Mouse (Mus musculus) liver, embryonic 11.5 days (tissue): ENCODE data around the gene Enox1. TPM values are rescaled to one million over a fixed set of nuclear protein-coding genes. Genes with fewer than 3 reads are reported as not detected.

Experiments
- ATAC-seq: fragments of 200-750 bp; cut with Nextera tagmentation; replicated peaks from 2 replicates; pipeline ENCODE4 v1.8.0; 2017; ENCODE audit warnings: moderate number of reproducible peaks, mild to moderate bottlenecking, moderate TSS enrichment, moderate library complexity; ENCODE audit not compliant: low FRiP score
- DNase-seq: peaks from one replicate; pipeline ENCODE4 v3.0.0-alpha.2; 2017; ENCODE audit warnings: low spot score
- H3K27ac ChIP-seq: fragments of 300-500 bp; sonication (generic); 2 replicates; pipeline ENCODE4 v1.5.1; 2014; ENCODE audit warnings: mild to moderate bottlenecking, low read depth, low read length, control low read depth
- H3K27me3 ChIP-seq: fragments of 300-500 bp; sonication (generic); replicated peaks from 2 replicates; pipeline ENCODE4 v1.6.1; 2014; ENCODE audit warnings: low read length, mixed read lengths; ENCODE audit not compliant: control insufficient read depth, insufficient read depth
- H3K36me3 ChIP-seq: fragments of 300-500 bp; sonication (generic); 2 replicates; pipeline ENCODE4 v1.6.1; 2014; ENCODE audit warnings: mild to moderate bottlenecking, low read length, moderate library complexity, mixed read lengths; ENCODE audit not compliant: control insufficient read depth, insufficient read depth
- H3K4me1 ChIP-seq: fragments of 300-500 bp; sonication (generic); replicated peaks from 2 replicates; pipeline ENCODE4 v1.6.1; 2014; ENCODE audit warnings: low read length, mixed read lengths; ENCODE audit not compliant: control insufficient read depth, insufficient read depth
- H3K4me2 ChIP-seq: fragments of 300-500 bp; sonication (generic); 2 replicates; pipeline ENCODE4 v1.6.1; 2014; ENCODE audit warnings: mild to moderate bottlenecking, control low read depth, moderate library complexity
- H3K4me3 ChIP-seq: fragments of 300-500 bp; sonication (generic); 2 replicates; pipeline ENCODE4 v1.5.1; 2014; ENCODE audit warnings: low read depth, low read length, control low read depth
- H3K9ac ChIP-seq: fragments of 300-500 bp; sonication (generic); 2 replicates; pipeline ENCODE4 v1.6.1; 2014; ENCODE audit warnings: low read depth, low read length, control low read depth
- H3K9me3 ChIP-seq: fragments of 300-500 bp; sonication (generic); 2 replicates; pipeline ENCODE4 v1.6.1; 2016; ENCODE audit warnings: low read length, inconsistent platforms, mixed read lengths; ENCODE audit not compliant: control insufficient read depth
- WGBS: fragments of 180-500 bp; shearing (Covaris S2); extraction: QIAGEN DNeasy Blood & Tissue Kit; methylation state at CpG from one replicate; pipeline ENCODE4 v1.1.7; 2014; 5-methylcytosine and 5-hydroxymethylcytosine counted together
- polyA plus RNA-seq: library from polyadenylated mRNA; unstranded; fragments of >200 nt; fragmentation: Nextera tagmentation; extraction: Ambion mirVana; gene quantifications from 2 replicates; pipeline ENCODE4 v1.2.1, GENCODE M21; 2014

The Enox1 gene
- polyA plus RNA-seq, 1 experiment from 2014 or later, result 0.92 TPM

- no peak overlapping the region for H3K4me2 ChIP-seq
- DNase-seq (no peak), ATAC-seq (no peak)
- 60% methylated on average over 11 of the region's 11 CpGs for WGBS
- no peak overlapping the region for H3K4me3 ChIP-seq
- no peaks in the 10 kb centered on the region for H3K27me3 ChIP-seq
- no peaks in the 10 kb centered on the region for H3K36me3 ChIP-seq
- peaks cover 5% of the 10 kb centered on the region; the same call in 1 of the 2 replicates for H3K4me1 ChIP-seq
- H3K9me3 ChIP-seq, result no peaks in the 10 kb centered on the region
- H3K27ac ChIP-seq, result no peak overlapping the region
- H3K9ac ChIP-seq, result no peak overlapping the region
These were observed 515.4 kb downstream of the Enox1 start for GRCm38 (mm10) chr14:77671961-77672360.

GRCm38 (mm10) chr14:77673138-77673537 lies 516.6 kb downstream of the Enox1 start:
- 45% methylated on average over 8 of the region's 8 CpGs for WGBS
- Histone ChIP-seq H3K9me3 (no peaks in the 10 kb centered on the region), H3K36me3 (no peaks in the 10 kb centered on the region), H3K27ac (no peak overlapping the region), H3K4me3 (no peak overlapping the region), H3K4me2 (no peak overlapping the region), H3K9ac (no peak overlapping the region), H3K4me1 (peaks cover 5% of the 10 kb centered on the region; the same call in 1 of the 2 replicates), H3K27me3 (no peaks in the 10 kb centered on the region)
- DNase-seq, result no peak
- ATAC-seq, result 0 out of 2 replicates have a peak, but pooled peaks have one; percentile 23

GRCm38 (mm10) chr14:77677951-77678350 lies 521.4 kb downstream of the Enox1 start:
- Histone ChIP-seq H3K27ac (no peak overlapping the region), H3K4me3 (no peak overlapping the region), H3K9me3 (no peaks in the 10 kb centered on the region), H3K27me3 (no peaks in the 10 kb centered on the region), H3K9ac (no peak overlapping the region), H3K4me2 (no peak overlapping the region), H3K4me1 (peaks cover under 1% of the 10 kb centered on the region; the same call in 1 of the 2 replicates), H3K36me3 (no peaks in the 10 kb centered on the region)
- DNase-seq (no peak), ATAC-seq (no peak)
- WGBS, result 79% methylated on average over 7 of the region's 7 CpGs

GRCm38 (mm10) chr14:77679877-77680276 lies 523.3 kb downstream of the Enox1 start:
- Histone ChIP-seq H3K4me1 (no peaks in the 10 kb centered on the region), H3K27ac (no peak overlapping the region), H3K4me3 (no peak overlapping the region), H3K9ac (no peak overlapping the region), H3K36me3 (no peaks in the 10 kb centered on the region), H3K4me2 (no peak overlapping the region), H3K9me3 (no peaks in the 10 kb centered on the region), H3K27me3 (no peaks in the 10 kb centered on the region)
- DNase-seq (no peak), ATAC-seq (no peak)
- WGBS, result 74% methylated on average over 9 of the region's 9 CpGs

GRCm38 (mm10) chr14:77682888-77683555 lies 526.5 kb downstream of the Enox1 start:
- ATAC-seq (no peak), DNase-seq (no peak)
- no peaks in the 10 kb centered on the region for H3K9me3 ChIP-seq
- H3K36me3 ChIP-seq, result no peaks in the 10 kb centered on the region
- no peak overlapping the region for H3K9ac ChIP-seq
- H3K4me1 ChIP-seq, result no peaks in the 10 kb centered on the region
- H3K4me3 ChIP-seq, result no peak overlapping the region
- H3K27ac ChIP-seq, result no peak overlapping the region
- no peaks in the 10 kb centered on the region for H3K27me3 ChIP-seq
- WGBS, result 85% methylated on average over 10 of the region's 10 CpGs
- H3K4me2 ChIP-seq, result no peak overlapping the region

- Histone ChIP-seq H3K36me3 (no peaks in the 10 kb centered on the region), H3K4me2 (no peak overlapping the region), H3K4me3 (no peak overlapping the region), H3K27ac (no peak overlapping the region), H3K27me3 (no peaks in the 10 kb centered on the region), H3K4me1 (no peaks in the 10 kb centered on the region), H3K9me3 (no peaks in the 10 kb centered on the region), H3K9ac (no peak overlapping the region)
- DNase-seq (no peak), ATAC-seq (no peak)
- whole genome bisulfite sequencing, result 77% methylated on average over 4 of the region's 4 CpGs
These were observed 533.3 kb downstream of the Enox1 start for GRCm38 (mm10) chr14:77689816-77690215.

GRCm38 (mm10) chr14:77705006-77705405 lies 548.4 kb downstream of the Enox1 start:
- Histone ChIP-seq H3K27ac (no peak overlapping the region), H3K4me3 (no peak overlapping the region), H3K9ac (no peak overlapping the region), H3K27me3 (no peaks in the 10 kb centered on the region), H3K4me2 (no peak overlapping the region), H3K36me3 (no peaks in the 10 kb centered on the region), H3K9me3 (no peaks in the 10 kb centered on the region), H3K4me1 (no peaks in the 10 kb centered on the region)
- ATAC-seq (no peak), DNase-seq (no peak)
- WGBS, result 67% methylated on average over 6 of the region's 6 CpGs

GRCm38 (mm10) chr14:77706511-77707246 lies 550.1 kb downstream of the Enox1 start:
- Histone ChIP-seq H3K9ac (no peak overlapping the region), H3K36me3 (no peaks in the 10 kb centered on the region), H3K27ac (no peak overlapping the region), H3K4me3 (no peak overlapping the region), H3K4me1 (no peaks in the 10 kb centered on the region), H3K9me3 (no peaks in the 10 kb centered on the region), H3K4me2 (0 out of 2 replicates have a peak overlapping the region, but pooled peaks have one; percentile 10), H3K27me3 (no peaks in the 10 kb centered on the region)
- DNase-seq, result no peak
- ATAC-seq, result no peak
- WGBS, result 62% methylated on average over 21 of the region's 21 CpGs

GRCm38 (mm10) chr14:77707279-77707678 lies 550.7 kb downstream of the Enox1 start:
- Histone ChIP-seq H3K9me3 (no peaks in the 10 kb centered on the region), H3K4me2 (no peak overlapping the region), H3K27me3 (no peaks in the 10 kb centered on the region), H3K27ac (no peak overlapping the region), H3K4me1 (no peaks in the 10 kb centered on the region), H3K9ac (no peak overlapping the region), H3K4me3 (no peak overlapping the region), H3K36me3 (no peaks in the 10 kb centered on the region)
- WGBS, result 75% methylated on average over 12 of the region's 12 CpGs
- ATAC-seq, result no peak
- no peak for DNase-seq
